Mouse (Mus musculus): ENCODE measurements around the gene Itga9.

DNA sequence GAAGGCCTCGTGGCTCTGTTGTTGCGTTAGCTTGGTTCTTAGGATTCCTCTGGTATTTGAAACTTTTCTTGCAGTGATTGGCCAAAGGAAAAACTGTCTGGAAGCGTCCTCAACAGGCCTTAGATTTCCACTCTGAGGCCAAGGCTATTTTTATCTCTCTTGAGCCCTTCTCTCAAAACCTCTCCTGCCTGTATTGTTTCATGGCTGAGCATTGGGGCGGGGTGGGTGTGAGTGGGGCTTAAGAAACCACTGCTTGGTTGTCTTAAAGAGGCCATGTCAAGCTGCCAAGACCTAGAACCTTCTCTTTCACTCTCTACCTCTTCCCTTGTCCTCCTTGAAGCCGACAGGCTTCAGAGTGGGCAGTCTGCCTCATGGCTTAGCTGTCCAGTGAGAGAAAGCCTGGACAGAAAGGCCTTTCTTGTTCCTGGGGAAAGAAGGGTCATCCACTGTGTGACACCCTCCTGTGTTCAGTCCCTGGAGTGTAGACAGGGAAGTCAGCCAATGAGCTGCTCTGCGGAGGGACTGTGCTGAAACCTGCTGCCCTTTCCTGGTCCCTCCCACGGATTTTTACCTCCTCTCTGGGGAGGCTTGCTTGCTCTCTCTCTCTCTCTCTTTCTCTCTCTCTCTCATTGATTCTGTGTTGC, 271.0 kb downstream of the Itga9 start:
- TF ChIP-seq CTCF (IDR thresholded peaks at IDR 0.05; ENCODE audit: low read depth) (no peak), EP300 (IDR thresholded peaks at IDR 0.05; ENCODE audit: low read depth) (no peak)

Measured in heart, postnatal 0 days (tissue).